Mouse (Mus musculus) layer of hippocampus, postnatal 10 days (tissue): Measurements from ENCODE around the gene Pde6h. TPM values are rescaled to one million over a fixed set of nuclear protein-coding genes. Genes with fewer than 3 reads are reported as not detected.

Source experiments
- DNase-seq, 2 experiments: peaks; one replicate each; pipeline ENCODE4 v3.0.0; 2021; ENCODE audit warnings: low spot score in 2 of 2
- total RNA-seq, 2 experiments: library from RNA; stranded (reverse); gene quantifications; 2 replicates each; pipeline ENCODE4 v1.2.3; 2021

The Pde6h gene
- total RNA-seq, 2 experiments from 2014 or later = 0.71 to 1.3 TPM

DNA sequence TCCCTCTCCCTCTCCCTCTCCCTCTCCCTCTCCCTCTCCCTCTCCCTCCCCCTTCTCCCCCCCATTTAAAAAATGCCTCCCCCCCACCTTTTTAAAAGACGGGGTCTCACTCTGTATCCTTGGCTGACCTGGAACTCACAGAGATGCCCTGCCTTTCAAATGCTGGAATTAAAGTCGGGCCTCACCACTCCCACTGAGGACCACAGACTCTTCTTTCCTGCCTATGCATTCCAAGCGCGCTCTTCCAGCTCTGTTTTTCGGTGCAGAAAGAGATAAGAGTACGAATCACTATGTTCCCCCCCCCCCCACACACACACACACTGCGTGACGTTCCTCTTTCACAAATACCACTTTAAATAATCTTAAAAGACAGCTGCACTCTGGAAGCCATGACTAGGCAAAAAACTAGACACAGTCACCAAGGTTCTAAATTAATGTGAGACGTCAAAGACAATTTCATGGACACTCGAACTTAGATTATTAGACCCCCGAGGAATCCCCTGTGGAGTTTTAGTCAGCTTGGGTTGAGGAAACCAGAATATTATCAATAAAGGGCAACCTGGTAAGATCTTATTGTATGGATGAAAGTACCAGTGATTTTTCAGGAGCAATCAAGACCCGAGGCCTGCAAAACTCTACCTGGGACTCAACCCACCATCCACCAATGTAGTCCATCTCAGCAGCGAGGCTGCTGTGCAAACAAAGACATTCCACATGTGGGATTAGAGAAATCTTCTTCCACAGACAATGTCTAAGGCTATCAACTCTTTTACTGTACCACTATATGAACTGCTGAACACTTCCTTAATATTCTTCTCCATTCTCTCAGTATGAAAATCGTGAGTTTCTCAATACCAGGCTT is 15.9 kb downstream of the Pde6h start:
- no peak for DNase-seq

DNA sequence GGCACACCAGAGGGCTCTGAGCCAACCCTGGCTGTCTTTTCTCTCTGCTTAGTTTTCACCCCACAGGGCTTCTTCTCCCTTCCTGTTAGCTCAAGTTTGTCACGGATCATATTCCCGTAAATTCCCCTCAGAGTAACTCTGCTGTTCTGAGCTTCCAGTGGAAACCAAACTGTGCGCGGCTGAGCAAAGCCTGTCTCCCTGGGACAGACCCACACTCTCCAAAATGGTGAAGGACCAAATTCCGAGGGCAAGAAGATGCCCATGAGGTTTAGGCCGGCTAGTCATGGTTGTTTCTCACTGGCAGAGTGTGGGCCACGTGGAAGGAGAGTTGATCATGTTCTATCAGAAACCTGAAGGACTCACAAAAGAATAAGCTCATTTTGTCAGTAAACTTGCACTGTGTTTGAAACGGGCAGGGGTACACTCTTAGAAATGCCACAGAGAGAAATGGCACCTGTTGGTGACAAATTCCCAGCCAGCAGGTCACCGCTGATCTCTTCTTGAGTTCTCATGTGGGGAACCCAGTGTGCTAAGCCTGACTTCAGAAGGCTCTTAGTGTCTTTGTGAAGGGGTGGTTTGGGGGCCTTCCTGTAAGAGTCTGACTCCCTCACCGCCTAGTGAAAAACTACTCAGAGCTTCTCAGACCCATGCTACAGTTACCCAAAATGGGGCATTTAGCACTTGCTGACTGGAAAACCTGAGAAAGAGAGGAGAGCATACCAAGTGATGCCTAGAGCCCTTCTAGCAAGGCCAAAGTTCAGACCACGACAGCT is 16.7 kb downstream of the Pde6h start:
- DNase-seq = no peak

DNA sequence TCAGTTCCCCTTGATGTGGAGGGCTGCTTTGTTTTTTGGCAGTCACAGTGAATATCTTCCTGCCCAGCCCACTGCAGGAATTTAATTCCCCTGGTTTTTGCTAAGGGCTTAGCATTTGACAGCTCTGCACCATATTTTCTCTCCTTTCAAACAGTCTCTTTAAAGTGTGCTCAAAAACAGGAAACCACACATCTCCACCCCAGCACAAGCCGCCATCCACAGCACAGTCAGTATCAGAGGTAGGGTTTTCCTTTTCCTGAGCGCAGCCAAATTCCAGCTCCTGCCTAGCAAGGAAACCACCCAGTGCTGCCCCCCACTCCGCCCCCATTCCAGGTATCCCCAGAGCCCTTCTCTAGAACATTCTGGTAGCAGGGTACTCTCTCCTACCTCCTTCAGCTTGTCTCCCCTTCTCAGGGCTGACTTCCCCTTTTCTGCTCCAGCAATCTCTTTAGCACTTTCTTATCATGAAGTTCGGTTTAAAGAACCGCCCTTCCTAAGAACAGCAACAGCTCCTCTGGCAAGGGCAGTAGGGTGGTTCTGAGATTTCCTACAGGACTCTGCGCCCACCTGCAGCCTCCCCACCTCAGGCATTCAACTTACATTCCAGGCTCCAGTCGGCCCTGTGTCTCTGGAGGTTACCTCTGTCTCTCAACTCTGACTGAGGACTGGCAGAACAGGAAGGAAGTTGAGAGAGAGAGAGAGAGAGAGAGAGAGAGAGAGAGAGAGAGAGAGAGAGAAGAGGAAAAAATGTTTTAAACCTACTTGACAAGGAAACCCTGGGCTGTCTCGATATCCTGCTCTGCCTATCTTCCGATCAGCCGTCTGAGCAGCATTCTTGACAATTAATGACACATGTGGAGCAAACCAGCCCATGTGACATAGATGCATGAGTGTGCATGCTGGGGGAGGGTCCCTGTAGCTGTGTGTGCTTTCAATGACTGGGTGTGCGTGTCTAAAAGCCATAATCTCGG is 17.7 kb downstream of the Pde6h start, which contains the start of gene Arhgdib:
Arhgdib (minus strand) TSS at position 849 of the 971 bp plus-strand sequence.
- DNase-seq = no peak

DNA sequence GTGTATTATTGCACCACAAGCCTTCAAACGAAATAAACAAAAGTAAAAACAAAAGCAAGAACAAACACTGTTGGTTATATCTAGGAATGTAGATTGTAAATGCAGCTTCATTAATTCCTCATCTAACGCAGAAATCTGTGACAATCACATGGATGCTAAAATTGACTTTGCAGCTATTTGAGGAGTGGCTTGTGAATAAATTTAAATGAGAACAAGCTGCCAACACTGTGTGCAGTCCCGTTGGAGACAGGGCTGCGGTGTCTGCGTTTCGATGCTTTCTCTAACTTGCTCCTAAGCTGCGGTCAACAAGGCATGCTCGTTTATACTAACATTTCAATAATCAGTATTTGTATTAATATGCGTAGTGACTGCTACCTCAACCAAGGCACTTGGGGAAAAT is 18.6 kb downstream of the Pde6h start:
- DNase-seq = no peak

DNA sequence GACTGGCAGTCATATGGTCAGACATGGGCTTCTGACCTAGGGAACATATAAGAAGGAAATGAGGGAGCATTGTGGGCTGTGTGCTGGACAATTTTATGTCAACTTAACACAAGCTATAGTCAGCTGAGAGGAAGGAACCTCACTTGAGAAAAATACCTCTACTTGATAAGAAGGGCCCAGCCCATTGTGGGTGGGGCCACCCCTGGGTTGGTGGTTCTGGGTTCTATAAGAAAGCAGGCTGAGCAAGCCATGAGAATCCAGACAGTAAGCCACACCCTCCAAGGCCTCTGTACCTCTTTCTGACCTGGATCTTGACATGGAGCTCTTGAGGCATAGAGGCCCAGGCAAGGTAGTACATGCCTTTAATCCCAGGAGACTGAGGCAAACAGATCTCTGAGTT is 19.8 kb downstream of the Pde6h start:
- DNase-seq = no peak

DNA sequence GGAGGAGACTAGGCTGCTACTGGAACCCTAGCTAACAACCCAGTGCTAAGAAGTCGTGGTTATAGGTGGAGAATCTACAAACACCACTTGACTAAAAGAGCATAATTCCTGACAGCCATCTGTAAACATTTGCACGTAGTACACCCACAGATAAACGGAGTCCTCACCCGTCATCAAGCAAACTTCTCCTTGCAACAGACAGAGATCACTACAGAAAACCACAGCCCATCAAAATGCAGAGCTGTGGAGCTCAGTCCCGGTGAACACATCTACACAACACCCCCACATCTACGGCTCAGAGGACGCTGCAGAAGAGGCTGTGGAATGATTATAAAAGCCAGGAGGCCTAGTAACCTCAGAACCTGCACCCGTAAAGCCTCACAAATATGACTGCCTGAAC is 20.9 kb downstream of the Pde6h start:
- DNase-seq = no peak

DNA sequence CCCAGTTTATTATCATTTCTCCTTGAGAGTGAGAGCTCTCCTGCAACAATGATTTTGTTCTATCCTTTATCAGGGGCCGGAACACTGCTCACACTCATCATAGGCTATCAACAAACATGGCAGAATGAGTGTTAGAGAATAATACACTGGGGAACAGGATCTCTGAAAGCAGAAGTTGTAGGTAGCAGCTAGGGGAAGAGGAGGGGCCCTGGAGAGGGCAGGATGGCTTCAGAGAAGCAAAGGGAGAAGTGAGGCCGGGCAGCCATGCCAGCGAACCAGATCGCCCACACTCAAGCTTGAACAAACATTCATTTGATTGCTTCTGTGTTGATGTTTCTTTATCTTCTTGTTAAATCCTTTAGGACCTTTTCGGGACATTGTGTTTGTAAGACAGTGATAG is 22.6 kb downstream of the Pde6h start:
- no peak for DNase-seq

DNA sequence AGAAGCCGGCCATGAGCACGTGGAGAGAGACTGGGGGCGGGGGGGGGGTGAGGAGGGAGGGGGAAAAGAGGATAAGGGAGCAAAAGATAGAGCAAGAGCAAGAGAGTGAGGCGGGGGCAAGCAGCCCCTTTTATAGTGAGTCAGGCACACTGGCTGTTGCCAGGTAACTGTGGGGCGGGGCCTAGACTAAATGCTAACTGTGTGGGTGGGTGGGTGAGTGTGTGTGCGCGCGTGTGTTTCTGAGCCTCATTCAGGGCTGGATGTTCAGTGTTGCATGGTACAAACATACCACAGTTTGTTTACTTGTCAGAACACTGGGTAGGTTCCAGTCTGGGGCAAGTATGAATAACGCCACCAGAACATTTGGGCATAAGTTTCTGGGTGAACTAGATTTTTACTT is 23.3 kb downstream of the Pde6h start:
- peak in 1 of 2 experiments; percentile 32 for DNase-seq

DNA sequence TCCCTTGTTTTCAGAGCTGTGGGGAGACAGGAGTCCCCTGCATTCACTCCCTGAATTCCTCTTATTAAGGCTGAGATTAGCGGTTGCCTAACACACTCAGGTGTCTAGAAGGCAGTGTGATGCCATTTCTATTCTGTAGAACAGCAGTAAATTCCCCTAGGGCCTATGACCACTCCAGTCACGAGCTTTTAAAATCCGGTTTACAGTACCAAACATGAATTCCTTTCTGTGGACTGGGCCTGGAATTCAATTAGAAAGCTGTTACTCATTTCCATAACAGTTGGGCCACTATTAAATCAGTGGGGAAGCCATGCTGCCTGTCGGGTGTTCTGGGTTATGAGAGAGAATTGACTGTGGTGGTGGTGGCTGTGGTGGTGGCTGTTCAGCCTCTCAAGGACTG is 24.1 kb downstream of the Pde6h start:
- no peak for DNase-seq

DNA sequence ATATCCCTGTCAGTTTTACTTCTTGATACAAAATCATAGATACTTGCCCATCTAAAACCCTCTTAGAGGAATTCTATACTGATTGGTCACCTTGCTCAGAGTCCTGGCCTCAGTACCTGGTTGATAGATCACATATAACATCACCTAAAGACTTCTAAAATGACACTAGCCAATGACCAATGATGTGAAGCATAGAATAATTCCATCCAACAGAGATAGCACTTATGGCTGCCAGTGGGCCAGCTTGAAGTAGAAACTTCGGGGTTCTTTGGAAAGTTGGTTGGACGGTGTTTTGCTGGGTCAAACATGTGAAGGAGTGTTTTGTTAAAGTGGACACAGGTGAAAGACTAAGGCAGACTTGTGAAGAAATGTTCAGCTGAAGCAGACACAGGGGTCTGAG is 26.5 kb downstream of the Pde6h start:
- no peak for DNase-seq

DNA sequence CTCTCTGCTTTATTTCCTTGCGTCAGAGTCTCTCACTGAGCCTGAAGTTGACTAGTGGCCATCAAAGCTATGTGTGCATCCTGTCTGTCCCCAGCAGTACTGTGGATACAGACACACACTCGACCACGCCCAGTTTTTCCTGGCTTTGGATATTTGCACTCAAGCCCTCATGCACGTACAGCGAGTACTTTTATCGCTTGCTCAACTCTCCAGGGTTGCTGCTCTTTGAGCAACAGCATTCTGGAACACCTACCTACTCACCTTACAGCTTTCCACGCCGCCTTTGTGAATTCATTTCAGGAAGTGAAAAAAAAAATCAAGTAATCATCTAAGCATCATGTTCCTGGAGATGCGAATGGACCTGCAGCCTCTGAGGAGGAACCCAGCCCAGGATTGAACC is 29.3 kb downstream of the Pde6h start:
- no peak for DNase-seq

DNA sequence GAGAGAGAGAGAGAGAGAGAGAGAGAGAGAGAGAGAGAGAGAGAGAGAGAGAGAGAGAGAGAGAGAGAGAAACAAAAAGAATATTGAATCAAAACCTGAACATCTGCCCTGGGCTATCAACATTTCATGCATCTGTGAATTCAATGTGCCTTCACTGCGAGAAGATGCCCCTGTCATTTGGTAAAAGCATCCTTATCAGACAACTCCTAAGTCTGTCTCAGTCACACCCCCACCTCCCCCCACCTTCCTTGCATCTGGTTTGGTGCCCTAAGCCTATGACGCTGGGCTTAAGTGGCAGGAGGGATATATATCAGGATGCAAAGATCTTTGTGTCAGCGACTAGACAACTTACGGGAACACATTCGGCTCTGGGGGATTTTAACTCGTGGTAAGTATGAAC is 30.6 kb downstream of the Pde6h start:
- no peak for DNase-seq

DNA sequence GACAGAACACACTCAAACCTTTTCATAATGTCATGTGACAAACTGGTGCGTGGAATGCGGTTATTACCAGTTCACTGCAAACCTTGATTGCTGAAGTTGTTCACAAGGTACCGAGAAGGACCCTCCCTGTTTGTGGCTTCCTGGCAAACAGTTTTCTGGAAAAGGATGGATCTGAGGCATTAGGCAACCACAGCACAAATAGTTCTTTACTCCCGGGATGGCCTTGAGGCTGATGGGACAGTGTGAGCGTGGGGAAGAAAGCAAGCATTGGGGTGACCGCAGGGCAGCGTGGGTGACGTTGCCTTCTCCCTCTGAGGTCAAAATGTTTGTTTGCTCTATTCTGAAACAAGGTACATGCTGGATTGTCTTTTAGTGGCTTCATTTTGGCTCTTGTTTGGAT is 31.1 kb downstream of the Pde6h start:
- DNase-seq = no peak

DNA sequence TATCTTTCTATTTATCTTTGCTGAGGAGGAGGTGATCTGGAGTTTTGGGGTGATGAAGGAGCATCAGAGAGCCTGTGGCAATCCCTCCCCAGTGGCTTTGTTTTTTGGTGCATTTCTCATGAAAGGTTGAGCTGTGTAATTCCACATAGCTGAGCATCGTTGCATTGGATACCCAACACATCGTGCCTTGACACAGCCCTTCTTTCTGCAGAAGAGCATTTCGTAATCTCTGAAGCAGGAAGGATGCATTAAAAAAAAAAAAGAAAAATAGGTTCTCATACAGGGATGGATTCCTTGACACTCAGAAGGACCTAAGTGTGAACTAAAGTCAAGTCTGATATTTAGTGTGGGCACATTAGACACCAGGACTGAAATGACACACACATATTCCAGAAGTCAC is 31.6 kb downstream of the Pde6h start:
- DNase-seq = no peak

DNA sequence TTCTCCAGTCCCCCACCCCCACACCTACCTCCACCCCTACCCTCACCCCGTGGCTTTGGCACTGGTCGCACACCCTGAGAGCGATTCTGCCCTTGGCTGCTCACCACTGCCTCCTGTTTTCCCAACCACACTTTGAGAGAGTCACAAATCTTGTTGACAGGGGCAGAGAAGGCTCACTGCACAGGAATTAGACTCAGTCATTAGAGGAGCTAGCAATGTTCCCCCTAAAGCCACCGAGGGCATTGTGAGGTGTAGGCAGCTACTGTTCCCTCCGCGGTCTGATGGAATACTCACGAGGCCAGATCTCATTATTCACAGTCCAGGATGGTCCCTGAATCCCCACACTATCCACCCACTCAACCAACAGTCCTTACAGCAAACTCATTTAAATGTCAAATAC is 33.4 kb downstream of the Pde6h start:
- no peak for DNase-seq

DNA sequence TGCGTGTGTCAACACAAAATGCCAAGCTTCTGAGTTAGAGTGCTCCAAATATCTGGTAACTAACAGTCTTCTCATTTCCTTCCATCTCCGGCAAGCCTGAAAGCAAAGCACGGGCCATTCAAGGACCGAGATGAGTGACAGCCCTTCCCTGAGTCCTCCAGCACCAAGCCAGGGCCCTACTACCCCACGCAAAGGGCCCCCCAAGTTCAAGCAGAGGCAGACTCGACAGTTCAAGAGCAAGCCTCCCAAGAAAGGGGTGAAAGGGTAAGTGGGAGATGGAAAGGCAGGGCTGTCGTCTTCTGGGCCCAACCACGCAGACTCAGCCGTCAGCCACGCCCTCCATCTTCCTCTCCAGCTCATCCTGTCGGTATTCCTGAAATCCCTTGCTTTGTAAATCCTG is 35.5 kb downstream of the Pde6h start:
- no peak for DNase-seq

DNA sequence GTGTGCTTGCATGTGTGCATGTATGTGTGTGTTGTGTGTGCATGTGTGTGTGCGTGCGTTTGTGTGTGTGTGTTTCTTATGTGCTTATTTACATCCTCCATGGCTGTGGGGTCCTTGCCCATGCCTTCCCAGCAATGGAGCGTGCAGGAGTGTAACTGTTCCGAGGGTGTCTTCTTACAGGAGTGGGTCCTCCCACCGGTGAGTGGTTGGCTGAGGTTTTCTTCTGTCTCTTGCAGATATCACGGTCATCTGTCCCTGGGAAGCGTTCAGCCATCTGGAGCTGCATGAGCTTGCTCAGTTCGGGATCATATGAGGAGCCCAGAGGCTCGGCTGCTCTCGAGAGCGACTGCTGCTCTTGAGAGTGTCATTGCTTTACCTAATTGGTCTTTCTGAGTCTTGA is 39.3 kb downstream of the Pde6h start:
- DNase-seq = no peak

DNA sequence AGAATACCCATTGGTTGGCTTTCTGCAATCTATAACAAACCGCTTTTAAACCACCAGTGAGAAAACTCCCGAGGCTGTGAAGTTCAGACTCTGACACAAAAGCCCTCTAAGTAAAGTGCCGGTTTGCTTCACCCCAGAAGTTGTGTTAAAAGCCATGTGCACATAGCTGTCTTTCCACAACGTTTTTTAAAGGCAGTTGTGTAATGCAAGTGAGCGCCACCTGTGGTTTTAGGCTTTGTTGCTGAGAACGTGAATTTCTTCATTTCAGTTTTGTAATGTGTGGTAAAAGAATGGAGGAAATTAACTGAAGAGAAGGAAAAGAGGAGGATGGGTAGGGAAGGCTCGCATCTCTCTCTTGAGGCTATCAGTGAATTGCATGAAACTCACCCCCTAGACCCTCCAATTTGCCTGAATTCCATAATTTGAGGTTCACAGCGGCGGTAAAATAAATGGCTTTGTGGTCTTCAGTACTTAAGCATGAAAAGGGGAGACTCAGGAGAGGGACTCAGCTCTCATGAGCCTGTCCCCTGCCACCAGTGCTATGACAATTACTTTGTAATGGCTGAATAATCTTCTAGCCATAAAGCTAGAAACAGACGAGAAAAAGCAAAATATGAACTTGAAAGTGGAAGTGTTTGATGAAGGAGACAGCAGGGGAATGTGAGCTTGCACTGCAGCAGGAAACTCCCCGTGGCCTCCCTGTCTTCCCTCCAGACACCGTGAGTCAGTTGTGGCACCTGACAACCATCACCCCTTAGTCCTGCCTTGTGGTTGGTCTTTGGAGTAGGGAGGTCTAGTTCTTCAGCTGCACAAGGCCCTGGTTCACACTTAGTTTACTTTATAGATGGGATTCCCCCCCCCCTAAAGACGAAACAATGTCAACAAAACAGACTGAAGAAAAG is 41.2 kb downstream of the Pde6h start:
- DNase-seq = no peak

DNA sequence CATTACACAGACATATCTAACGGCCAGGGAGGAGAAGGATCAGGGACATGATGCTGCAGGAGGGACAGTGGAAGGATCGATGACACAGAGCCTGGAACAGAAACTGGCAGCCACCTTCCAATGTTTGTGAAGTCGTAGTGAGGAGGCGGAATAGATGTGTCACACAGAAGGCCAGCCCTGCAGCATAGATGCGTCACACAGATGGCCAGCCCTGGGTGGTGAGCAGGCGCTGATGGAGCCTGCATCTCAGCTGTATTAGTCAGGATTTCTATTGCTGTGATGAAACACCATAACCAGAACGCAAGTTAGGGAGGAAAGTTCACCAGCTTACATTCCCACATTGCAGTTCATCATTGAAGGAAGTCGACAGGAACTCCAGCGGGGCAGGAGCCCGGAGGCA is 42.3 kb downstream of the Pde6h start:
- no peak for DNase-seq

DNA sequence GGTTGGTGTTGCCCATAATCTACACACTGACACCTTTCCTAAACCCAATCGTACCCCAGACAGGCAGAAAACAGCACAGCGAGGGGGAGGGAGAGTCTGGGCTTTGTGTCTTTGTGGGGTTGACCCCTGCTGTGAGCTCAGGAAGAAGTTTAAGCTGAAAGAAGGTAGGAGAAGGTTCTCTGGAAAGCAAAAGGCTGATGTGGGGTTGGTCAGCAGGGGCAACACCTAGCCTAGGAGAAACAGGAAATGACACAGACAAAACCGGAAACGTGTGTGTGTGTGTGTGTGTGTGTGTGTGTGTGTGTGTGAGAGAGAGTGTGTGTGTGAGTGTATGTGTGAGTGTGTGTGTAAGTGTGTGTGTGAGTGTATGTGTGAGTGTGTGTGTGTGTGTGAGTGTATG is 43.8 kb downstream of the Pde6h start:
- no peak for DNase-seq
